Mouse (Mus musculus): ENCODE results near the gene Dhfr. TPM values are rescaled to one million over a fixed set of nuclear protein-coding genes. Genes with fewer than 3 reads are reported as not detected.

The Dhfr gene
- polyA plus RNA-seq, 1 experiment from 2014 or later = 19.2 TPM

- no peak overlapping the region for H3K4me3 ChIP-seq (ENCODE audit: low read depth, low read length)
- no peak overlapping the region for H3K4me2 ChIP-seq
- no peaks in the 10 kb centered on the region for H3K27me3 ChIP-seq (ENCODE audit: insufficient read depth, low read length)
- ATAC-seq (ENCODE audit: insufficient read depth) = no peak
- no peaks in the 10 kb centered on the region for H3K9me3 ChIP-seq (ENCODE audit: low read depth, low read length)
- WGBS = 74% methylated on average over 3 of the region's 3 CpGs
- no peaks in the 10 kb centered on the region for H3K4me1 ChIP-seq (ENCODE audit: insufficient read depth)
- no peak overlapping the region for H3K9ac ChIP-seq
- no peak overlapping the region for H3K27ac ChIP-seq (ENCODE audit: low read depth)
- no peak for DNase-seq
- H3K36me3 ChIP-seq (ENCODE audit: insufficient read depth) = peaks cover 14% of the 10 kb centered on the region; the same call in 1 of the 2 replicates
- TF ChIP-seq CTCF (IDR thresholded peaks at IDR 0.05; ENCODE audit: low read depth) = no peak
Observed at GRCm38 (mm10) chr13:92387367-92387766, 32.8 kb downstream of the Dhfr start.

DNA sequence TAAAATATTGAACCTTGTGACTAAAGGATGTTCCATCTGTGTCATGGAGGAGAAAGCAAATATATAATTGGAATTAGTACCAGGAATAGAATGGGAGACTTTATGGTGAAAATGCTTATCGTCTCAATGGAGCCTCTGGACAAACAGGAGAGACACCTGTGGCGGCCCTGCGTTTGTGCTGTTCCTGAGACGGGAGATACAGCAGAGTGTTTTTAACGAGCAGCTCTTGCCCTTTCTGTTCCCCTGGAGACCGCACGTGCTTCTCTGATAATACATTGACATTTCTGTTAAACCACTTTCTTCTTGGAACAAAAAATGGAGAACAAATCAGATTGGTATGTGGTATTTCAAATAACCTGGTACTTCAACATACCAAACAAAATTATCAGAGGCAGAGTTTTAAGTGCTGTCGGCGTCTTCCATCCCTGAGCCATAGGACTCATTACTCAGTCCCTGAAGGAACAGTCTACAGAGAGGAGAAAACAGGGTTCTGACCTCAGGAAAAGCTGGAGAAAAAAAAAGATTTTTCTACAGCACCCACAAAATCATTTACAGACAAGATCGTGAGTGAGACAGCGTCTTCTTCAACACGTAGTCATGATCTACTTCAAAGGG, 38.6 kb downstream of the Dhfr start:
- peak; percentile 34 for DNase-seq

DNA sequence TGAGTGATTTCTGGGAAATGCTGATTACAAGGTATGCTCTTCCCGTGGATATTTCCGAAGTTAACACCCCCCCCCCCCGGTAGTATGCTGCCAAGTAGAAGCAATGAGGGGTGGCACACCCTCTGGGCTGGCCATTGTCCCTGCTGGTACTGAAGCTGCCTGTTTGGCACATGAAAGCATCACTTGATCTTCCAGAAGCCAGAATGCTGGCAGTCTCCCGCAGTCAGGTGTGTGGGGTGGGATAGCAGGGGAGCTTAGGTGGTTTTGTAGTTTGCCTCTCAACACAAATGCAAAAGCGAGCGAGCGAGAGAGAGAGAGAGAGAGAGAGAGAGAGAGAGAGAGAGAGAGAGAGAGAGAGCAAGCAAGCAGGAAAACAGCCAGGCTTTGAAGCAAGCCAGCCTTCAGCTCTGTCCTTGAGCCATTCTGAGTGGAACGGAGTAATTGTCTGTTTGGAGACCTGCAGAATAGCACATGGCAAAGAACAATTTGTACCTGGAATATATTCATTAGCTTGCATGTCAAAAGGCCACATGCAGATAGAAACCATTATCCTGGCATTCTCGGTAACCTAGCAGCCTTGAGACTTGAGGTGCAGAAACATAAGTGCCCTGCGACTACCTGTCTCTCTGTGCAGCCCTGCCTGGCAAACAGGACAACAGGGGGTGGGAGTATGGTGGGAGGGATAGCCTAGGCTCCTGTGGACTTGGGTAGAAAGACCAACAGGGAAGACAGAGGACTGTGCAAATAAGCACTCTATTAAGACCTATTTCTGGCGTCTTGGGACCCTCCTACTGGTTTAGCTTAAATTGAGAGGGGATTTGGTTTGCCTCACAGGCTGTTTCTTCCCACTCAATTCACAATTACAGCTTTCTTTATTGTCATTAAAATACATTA, 44.2 kb downstream of the Dhfr start:
- TF ChIP-seq CTCF (IDR thresholded peaks at IDR 0.05; ENCODE audit: low read depth) = no peak
- no peak for DNase-seq
- Histone ChIP-seq H3K4me3 (ENCODE audit: low read depth, low read length) (no peak overlapping the region), H3K4me2 (no peak overlapping the region), H3K36me3 (ENCODE audit: insufficient read depth) (no peaks in the 10 kb centered on the region), H3K9ac (no peak overlapping the region), H3K4me1 (ENCODE audit: insufficient read depth) (no peaks in the 10 kb centered on the region), H3K27ac (ENCODE audit: low read depth) (no peak overlapping the region), H3K9me3 (ENCODE audit: low read depth, low read length) (no peaks in the 10 kb centered on the region), H3K27me3 (ENCODE audit: insufficient read depth, low read length) (no peaks in the 10 kb centered on the region)
- ATAC-seq (ENCODE audit: insufficient read depth) = no peak
- WGBS = 68% methylated on average over 11 of the region's 11 CpGs

More for the DNA sequence above, 38.6 kb downstream of the Dhfr start:
- no peak overlapping the region for H3K4me3 ChIP-seq (ENCODE audit: low read depth, low read length)
- H3K4me1 ChIP-seq (ENCODE audit: insufficient read depth) = no peaks in the 10 kb centered on the region
- WGBS = 58% methylated on average over 12 of the region's 12 CpGs
- no peaks in the 10 kb centered on the region for H3K36me3 ChIP-seq (ENCODE audit: insufficient read depth)
- H3K27ac ChIP-seq (ENCODE audit: low read depth) = no peak overlapping the region
- TF ChIP-seq CTCF (IDR thresholded peaks at IDR 0.05; ENCODE audit: low read depth) = no peak
- H3K4me2 ChIP-seq = no peak overlapping the region
- peak; percentile 60; the same call in 1 of the 2 replicates for ATAC-seq (ENCODE audit: insufficient read depth)
- no peak overlapping the region for H3K9ac ChIP-seq
- no peaks in the 10 kb centered on the region for H3K27me3 ChIP-seq (ENCODE audit: insufficient read depth, low read length)
- no peaks in the 10 kb centered on the region for H3K9me3 ChIP-seq (ENCODE audit: low read depth, low read length)

DNA sequence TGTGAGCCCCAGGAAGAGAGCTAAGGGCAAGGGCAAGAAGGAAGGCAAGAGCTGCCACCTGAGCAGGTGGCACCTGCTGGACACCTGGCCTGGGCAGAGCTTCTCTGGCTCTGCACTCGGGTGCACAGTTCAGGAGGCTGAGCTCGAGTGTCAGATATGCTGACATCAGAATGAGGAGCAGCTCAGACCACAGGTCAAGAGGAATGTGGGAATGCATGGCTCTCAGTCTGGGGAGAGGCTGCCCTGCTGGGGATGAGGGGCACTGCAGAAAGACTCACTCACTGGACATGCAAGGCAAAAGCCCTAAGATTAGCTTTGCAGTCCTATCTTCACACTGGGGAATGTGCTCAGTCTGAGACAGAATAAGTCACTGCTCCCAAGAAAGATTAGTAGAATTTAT, 47.5 kb downstream of the Dhfr start:
- no peaks in the 10 kb centered on the region for H3K27me3 ChIP-seq (ENCODE audit: insufficient read depth, low read length)
- 19% methylated on average over 2 of the region's 2 CpGs for WGBS
- no peak overlapping the region for H3K9ac ChIP-seq
- H3K4me3 ChIP-seq (ENCODE audit: low read depth, low read length) = no peak overlapping the region
- H3K4me1 ChIP-seq (ENCODE audit: insufficient read depth) = no peaks in the 10 kb centered on the region
- H3K36me3 ChIP-seq (ENCODE audit: insufficient read depth) = no peaks in the 10 kb centered on the region
- no peak for TF ChIP-seq CTCF (IDR thresholded peaks at IDR 0.05; ENCODE audit: low read depth)
- H3K27ac ChIP-seq (ENCODE audit: low read depth) = no peak overlapping the region
- ATAC-seq (ENCODE audit: insufficient read depth) = no peak
- no peaks in the 10 kb centered on the region for H3K9me3 ChIP-seq (ENCODE audit: low read depth, low read length)
- no peak for DNase-seq
- no peak overlapping the region for H3K4me2 ChIP-seq

GRCm38 (mm10) chr13:92403496-92403895, 49.0 kb downstream of the Dhfr start:
- Histone ChIP-seq H3K27me3 (ENCODE audit: insufficient read depth, low read length) (no peaks in the 10 kb centered on the region), H3K9ac (no peak overlapping the region), H3K4me3 (ENCODE audit: low read depth, low read length) (no peak overlapping the region), H3K4me2 (no peak overlapping the region), H3K36me3 (ENCODE audit: insufficient read depth) (no peaks in the 10 kb centered on the region), H3K4me1 (ENCODE audit: insufficient read depth) (no peaks in the 10 kb centered on the region), H3K27ac (ENCODE audit: low read depth) (no peak overlapping the region), H3K9me3 (ENCODE audit: low read depth, low read length) (no peaks in the 10 kb centered on the region)
- 71% methylated on average over 3 of the region's 3 CpGs for WGBS
- DNase-seq (no peak), ATAC-seq (ENCODE audit: insufficient read depth) (no peak)
- TF ChIP-seq CTCF (IDR thresholded peaks at IDR 0.05; ENCODE audit: low read depth) = no peak

DNA sequence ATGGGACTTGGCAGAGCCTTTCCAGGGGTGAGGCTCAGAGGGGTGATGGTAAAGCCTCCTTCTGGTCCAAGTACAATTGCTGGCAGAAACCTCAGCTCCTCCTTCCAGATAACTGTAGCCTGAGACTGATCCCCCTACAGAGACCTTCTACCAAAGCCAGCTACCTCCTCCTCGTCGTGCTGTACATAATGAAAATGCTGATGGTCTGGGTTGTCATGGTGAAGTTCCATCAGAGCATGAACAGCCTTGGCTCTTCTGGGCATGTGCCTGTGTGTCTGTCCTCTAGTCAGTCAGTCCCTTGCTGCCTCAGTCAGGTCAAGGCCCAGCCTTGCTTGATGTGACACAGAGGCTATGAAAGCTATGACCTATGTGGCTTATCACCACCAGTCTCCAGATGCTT, 56.0 kb downstream of the Dhfr start:
- WGBS = 73% methylated on average over 2 of the region's 2 CpGs
- Histone ChIP-seq H3K4me2 (no peak overlapping the region), H3K36me3 (ENCODE audit: insufficient read depth) (no peaks in the 10 kb centered on the region), H3K4me3 (ENCODE audit: low read depth, low read length) (no peak overlapping the region), H3K9me3 (ENCODE audit: low read depth, low read length) (no peaks in the 10 kb centered on the region), H3K27me3 (ENCODE audit: insufficient read depth, low read length) (no peaks in the 10 kb centered on the region), H3K27ac (ENCODE audit: low read depth) (no peak overlapping the region), H3K4me1 (ENCODE audit: insufficient read depth) (no peaks in the 10 kb centered on the region), H3K9ac (no peak overlapping the region)
- no peak for ATAC-seq (ENCODE audit: insufficient read depth)
- TF ChIP-seq CTCF (IDR thresholded peaks at IDR 0.05; ENCODE audit: low read depth) = no peak
- DNase-seq = no peak

DNA sequence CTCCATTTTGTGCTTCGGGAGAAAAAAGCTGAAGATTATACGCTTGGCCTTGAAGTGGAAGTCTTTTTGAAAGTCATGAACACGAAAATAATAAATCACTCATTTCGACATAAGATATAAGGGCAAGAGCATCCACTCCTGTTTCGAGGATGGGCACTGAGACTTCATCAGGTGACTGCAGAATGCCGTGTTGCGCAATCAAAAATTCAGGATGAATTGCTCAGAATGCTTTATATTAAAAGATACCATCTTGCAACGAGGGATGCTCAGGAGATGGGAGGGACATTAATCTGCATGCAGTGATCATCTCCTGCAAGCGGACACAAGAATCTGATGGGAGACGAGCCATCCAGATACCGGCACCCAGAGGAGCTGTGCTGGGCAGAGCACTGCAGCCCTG, 65.1 kb downstream of the Dhfr start:
- H3K4me3 ChIP-seq (ENCODE audit: low read depth, low read length) = no peak overlapping the region
- H3K27me3 ChIP-seq (ENCODE audit: insufficient read depth, low read length) = peaks cover 13% of the 10 kb centered on the region; the same call in 1 of the 2 replicates
- H3K27ac ChIP-seq (ENCODE audit: low read depth) = no peak overlapping the region
- H3K4me2 ChIP-seq = no peak overlapping the region
- no peaks in the 10 kb centered on the region for H3K9me3 ChIP-seq (ENCODE audit: low read depth, low read length)
- DNase-seq = no peak
- no peaks in the 10 kb centered on the region for H3K36me3 ChIP-seq (ENCODE audit: insufficient read depth)
- WGBS = 83% methylated on average over 11 of the region's 11 CpGs
- no peak overlapping the region for H3K9ac ChIP-seq
- TF ChIP-seq CTCF (IDR thresholded peaks at IDR 0.05; ENCODE audit: low read depth) = no peak
- no peaks in the 10 kb centered on the region for H3K4me1 ChIP-seq (ENCODE audit: insufficient read depth)
- no peak for ATAC-seq (ENCODE audit: insufficient read depth)
